Mouse (Mus musculus): ENCODE results near the gene Mypn. TPM values are rescaled to one million over a fixed set of nuclear protein-coding genes. Genes with fewer than 3 reads are reported as not detected.

The Mypn gene
- polyA plus RNA-seq, 1 experiment, result 2.6 TPM

DNA sequence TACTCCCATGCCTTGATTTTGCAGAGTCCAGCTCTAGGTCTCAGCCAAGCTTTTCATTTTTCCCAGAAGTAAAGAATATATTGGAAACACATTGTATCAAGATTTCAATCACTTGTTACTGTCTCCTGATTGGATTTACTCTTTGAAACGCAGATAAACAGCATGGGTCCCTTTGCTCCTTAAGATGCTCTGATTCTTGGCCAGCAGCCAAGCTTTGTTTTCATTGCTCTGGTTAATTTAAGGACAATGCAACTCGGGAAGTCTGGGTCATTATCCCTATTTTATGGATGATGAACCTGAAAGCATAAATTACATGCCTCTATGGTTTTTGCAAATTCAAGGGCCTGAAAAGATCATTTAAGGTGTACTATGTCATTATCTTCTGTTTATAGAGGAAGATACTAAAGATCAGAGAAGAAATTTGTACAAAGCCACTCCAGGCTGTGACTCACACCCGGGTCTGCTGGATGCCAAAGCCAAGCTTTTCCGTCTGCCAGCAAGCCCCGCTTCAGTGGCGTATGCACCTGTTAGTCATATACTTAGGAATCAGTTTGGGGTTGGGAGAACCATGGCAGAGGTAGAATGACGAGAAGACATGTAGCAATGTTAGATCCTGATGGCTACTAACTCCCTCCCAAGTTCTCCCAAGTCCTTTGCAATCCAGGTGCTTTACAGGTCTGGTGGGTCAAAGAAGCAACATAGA is 17.5 kb upstream of the Mypn start:
- 63% methylated on average over 7 of the region's 7 CpGs for WGBS
- no peak for TF ChIP-seq CTCF (IDR thresholded peaks at IDR 0.05; ENCODE audit: insufficient read depth, low read length)
- no peak for TF ChIP-seq POLR2A (IDR thresholded peaks at IDR 0.05; ENCODE audit: borderline replicate concordance, extremely low read depth, low read depth, low read length)
- no peak for DNase-seq
- Histone ChIP-seq H3K4me3 (replicated peaks; ENCODE audit: extremely low read depth, low read depth, low read length) (no peak overlapping the region), H3K4me1 (ENCODE audit: control insufficient read depth, insufficient read depth, low read length) (no peaks in the 10 kb centered on the region)

DNA sequence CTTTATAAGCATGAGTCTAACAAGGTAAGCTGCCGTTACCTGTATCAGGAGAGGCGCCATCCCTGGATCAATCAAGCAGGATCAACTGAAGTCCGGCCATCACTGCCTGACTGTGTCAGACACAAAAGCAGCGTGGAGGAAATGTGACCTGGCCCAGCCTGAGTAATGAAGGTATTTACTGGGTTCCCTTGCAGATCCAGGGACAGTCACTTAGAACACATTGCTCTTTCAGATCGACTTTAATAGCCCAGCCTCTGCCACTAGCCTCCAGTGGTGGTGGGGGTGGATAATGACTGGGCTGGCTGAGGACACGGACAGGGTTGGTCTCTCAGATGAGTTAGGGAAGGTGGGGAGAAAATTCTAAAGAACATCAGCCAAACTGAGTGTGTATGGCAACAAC is 5.1 kb upstream of the Mypn start:
- no peak for DNase-seq
- no peak overlapping the region for H3K4me3 ChIP-seq (replicated peaks; ENCODE audit: extremely low read depth, low read depth, low read length)
- no peak for TF ChIP-seq POLR2A (IDR thresholded peaks at IDR 0.05; ENCODE audit: borderline replicate concordance, extremely low read depth, low read depth, low read length)
- TF ChIP-seq CTCF (IDR thresholded peaks at IDR 0.05; ENCODE audit: insufficient read depth, low read length), result no peak
- 66% methylated on average over 6 of the region's 6 CpGs for WGBS
- H3K4me1 ChIP-seq (ENCODE audit: control insufficient read depth, insufficient read depth, low read length), result no peaks in the 10 kb centered on the region

DNA sequence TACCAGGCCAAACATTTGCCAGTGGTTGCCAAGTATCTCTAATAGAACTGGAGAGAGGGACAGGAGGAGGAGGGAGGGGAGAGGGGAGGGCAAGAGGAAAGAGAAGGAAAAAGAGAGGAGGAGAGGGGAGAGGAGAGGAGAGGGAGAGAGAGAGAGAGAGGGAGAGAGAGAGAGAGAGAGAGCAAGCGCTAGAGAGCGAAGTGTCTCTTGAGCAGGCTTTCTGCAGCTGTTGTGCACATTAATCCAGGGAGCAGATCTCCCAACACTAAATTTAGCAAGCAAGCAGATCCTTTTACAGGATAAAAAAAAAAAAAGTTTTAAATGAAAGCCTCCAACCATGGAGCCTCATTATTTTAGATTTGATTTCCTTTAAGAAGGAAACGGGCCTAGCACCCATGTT is 750 bp downstream of the Mypn start:
- no peak for DNase-seq
- 75% methylated on average over 3 of the region's 3 CpGs for WGBS
- no peak overlapping the region for H3K4me3 ChIP-seq (replicated peaks; ENCODE audit: extremely low read depth, low read depth, low read length)
- no peaks in the 10 kb centered on the region for H3K4me1 ChIP-seq (ENCODE audit: control insufficient read depth, insufficient read depth, low read length)
- TF ChIP-seq CTCF (IDR thresholded peaks at IDR 0.05; ENCODE audit: insufficient read depth, low read length) (no peak), POLR2A (IDR thresholded peaks at IDR 0.05; ENCODE audit: borderline replicate concordance, extremely low read depth, low read depth, low read length) (no peak)

DNA sequence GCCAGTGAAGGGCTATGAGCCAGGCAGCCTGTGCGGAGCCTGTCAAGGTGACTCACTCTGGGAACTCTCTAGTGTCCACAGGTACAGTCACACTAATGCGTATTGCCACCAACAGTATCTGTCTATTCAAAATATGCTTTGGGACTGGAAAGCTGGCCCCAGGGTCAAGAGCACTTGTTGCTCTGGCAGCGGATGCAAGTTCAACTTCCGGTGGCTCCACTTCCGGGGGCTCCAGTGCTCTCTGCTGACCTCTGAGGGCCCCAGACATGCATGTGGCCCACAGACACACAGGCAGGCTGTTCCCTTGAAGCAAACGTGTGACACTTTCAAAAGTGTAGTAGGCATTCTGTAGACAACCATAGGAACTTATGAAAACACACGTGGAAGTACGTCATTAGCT is 2.2 kb downstream of the Mypn start:
- TF ChIP-seq CTCF (IDR thresholded peaks at IDR 0.05; ENCODE audit: insufficient read depth, low read length) (no peak), POLR2A (IDR thresholded peaks at IDR 0.05; ENCODE audit: borderline replicate concordance, extremely low read depth, low read depth, low read length) (no peak)
- 63% methylated on average over 8 of the region's 8 CpGs for WGBS
- DNase-seq, result no peak
- Histone ChIP-seq H3K4me1 (ENCODE audit: control insufficient read depth, insufficient read depth, low read length) (no peaks in the 10 kb centered on the region), H3K4me3 (replicated peaks; ENCODE audit: extremely low read depth, low read depth, low read length) (no peak overlapping the region)

DNA sequence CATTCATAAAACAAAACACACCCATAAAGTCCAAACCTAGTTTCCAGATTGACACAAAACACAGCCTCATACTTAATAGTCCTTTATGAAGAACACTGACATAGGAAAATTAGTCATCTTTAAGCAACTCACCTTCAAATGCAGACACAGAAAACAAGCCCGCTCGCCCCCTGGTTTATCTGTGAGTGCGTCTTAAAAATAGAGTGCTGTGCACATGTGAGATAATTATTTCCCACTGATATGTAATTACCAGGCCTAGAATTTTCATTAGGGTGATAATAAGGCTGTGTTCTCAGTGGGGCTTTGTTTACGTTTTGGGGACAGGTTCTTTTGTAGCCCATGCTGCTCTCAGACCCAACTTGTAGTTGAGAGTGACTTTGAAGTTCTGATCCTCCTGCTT is 4.7 kb downstream of the Mypn start:
- 90% methylated on average over 4 of the region's 4 CpGs for WGBS
- DNase-seq, result no peak
- TF ChIP-seq POLR2A (IDR thresholded peaks at IDR 0.05; ENCODE audit: borderline replicate concordance, extremely low read depth, low read depth, low read length), result no peak
- no peak for TF ChIP-seq CTCF (IDR thresholded peaks at IDR 0.05; ENCODE audit: insufficient read depth, low read length)
- Histone ChIP-seq H3K4me3 (replicated peaks; ENCODE audit: extremely low read depth, low read depth, low read length) (no peak overlapping the region), H3K4me1 (ENCODE audit: control insufficient read depth, insufficient read depth, low read length) (no peaks in the 10 kb centered on the region)

DNA sequence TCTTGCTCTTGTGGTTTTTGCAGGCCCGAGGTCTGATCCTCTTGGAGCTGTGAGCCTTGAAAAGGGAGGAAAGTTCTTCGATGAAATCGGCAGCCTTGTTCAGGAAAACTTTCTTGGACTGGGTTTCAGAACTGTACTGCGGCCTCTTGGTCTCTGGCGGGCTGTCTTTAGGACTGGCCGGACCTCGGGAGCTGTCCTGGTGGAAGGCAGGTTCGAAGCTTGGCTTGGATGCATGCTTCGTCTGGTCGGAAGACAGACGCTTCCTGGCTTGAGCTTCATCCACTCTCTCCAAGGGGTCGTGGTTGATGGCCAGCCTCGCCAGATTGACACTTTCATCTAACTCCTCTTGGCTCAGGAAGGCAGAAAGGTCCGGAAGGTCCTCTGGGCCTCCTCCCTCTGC is 11.0 kb downstream of the Mypn start:
- Histone ChIP-seq H3K4me3 (replicated peaks; ENCODE audit: extremely low read depth, low read depth, low read length) (no peak overlapping the region), H3K4me1 (ENCODE audit: control insufficient read depth, insufficient read depth, low read length) (no peaks in the 10 kb centered on the region)
- 83% methylated on average over 14 of the region's 14 CpGs for WGBS
- TF ChIP-seq CTCF (IDR thresholded peaks at IDR 0.05; ENCODE audit: insufficient read depth, low read length) (no peak), POLR2A (IDR thresholded peaks at IDR 0.05; ENCODE audit: borderline replicate concordance, extremely low read depth, low read depth, low read length) (no peak)
- DNase-seq, result no peak

DNA sequence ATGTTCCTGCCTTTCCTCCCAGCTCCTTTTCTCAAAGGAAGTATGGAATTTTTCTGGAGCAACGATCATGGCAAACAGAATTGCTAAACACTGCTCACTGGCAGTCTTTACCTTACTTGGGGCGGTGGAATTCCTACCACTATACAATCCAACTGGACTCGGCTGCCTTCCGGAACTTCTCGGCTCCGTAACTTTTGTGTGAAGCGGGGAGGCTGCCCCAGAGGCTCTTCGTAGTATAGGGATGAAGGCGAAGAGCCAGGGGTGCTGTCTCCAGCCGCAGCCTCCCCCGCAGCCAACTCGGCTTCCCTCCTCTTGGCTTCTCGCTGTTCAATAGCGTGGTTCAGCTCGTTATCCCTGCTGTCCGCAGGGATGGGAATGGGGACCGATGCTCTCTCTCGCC is 11.5 kb downstream of the Mypn start:
- DNase-seq, result no peak
- Histone ChIP-seq H3K4me3 (replicated peaks; ENCODE audit: extremely low read depth, low read depth, low read length) (no peak overlapping the region), H3K4me1 (ENCODE audit: control insufficient read depth, insufficient read depth, low read length) (no peaks in the 10 kb centered on the region)
- TF ChIP-seq POLR2A (IDR thresholded peaks at IDR 0.05; ENCODE audit: borderline replicate concordance, extremely low read depth, low read depth, low read length) (no peak), CTCF (IDR thresholded peaks at IDR 0.05; ENCODE audit: insufficient read depth, low read length) (no peak)
- WGBS, result 74% methylated on average over 18 of the region's 18 CpGs

DNA sequence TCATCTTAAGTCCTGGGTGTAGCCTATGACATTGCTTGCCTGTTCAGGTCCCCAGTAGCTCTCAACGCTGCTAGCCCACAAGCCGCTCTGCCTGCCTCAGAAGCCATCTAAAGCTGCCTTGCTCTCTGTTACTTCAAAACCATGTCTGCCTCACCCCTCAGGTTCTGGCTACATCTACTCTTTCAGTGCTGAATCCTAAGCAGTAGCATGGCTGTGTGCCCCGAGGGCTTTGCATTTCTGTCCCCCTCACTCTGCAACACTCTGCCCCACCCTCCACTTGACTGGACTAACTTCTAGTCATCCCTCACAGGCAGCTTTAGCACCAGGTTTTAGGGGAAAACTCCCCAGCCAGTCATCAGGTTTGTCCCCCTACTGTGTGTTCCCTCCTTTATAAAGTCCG is 19.3 kb downstream of the Mypn start:
- no peak for DNase-seq
- Histone ChIP-seq H3K4me3 (replicated peaks; ENCODE audit: extremely low read depth, low read depth, low read length) (no peak overlapping the region), H3K4me1 (ENCODE audit: control insufficient read depth, insufficient read depth, low read length) (no peaks in the 10 kb centered on the region)
- WGBS, result 81% methylated on average over 4 of the region's 4 CpGs
- no peak for TF ChIP-seq CTCF (IDR thresholded peaks at IDR 0.05; ENCODE audit: insufficient read depth, low read length)
- no peak for TF ChIP-seq POLR2A (IDR thresholded peaks at IDR 0.05; ENCODE audit: borderline replicate concordance, extremely low read depth, low read depth, low read length)

DNA sequence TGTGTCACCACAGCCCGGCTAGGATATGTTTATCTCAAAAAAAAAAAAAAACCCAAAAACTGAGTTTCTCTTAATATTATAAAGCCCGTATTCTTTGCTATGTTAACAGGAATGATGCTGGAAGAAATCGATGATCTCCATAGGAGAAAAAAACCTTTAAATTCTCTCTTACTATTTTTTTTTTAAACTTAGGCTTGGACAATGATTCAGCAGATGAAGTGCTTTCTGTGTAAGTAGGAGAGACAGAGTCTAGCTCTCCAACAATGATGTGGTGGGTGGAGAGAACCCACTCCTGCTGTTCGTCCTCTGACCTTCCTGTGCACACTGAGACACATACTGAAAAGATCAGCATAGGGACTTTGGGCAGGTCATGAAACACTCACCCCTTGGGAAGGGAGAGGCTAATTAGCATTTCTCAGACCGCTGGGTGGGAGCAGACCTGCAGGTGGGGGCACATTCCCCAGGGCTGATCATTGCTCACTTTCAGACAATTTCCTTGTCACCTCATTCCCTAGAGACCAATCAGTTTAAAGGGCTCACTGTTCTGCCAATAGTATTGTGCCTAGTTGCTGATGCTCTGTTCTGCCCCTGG is 21.5 kb downstream of the Mypn start:
- TF ChIP-seq CTCF (IDR thresholded peaks at IDR 0.05; ENCODE audit: insufficient read depth, low read length) (no peak), POLR2A (IDR thresholded peaks at IDR 0.05; ENCODE audit: borderline replicate concordance, extremely low read depth, low read depth, low read length) (no peak)
- Histone ChIP-seq H3K4me3 (replicated peaks; ENCODE audit: extremely low read depth, low read depth, low read length) (no peak overlapping the region), H3K4me1 (ENCODE audit: control insufficient read depth, insufficient read depth, low read length) (no peaks in the 10 kb centered on the region)
- DNase-seq, result no peak
- WGBS, result 72% methylated on average over 5 of the region's 5 CpGs

DNA sequence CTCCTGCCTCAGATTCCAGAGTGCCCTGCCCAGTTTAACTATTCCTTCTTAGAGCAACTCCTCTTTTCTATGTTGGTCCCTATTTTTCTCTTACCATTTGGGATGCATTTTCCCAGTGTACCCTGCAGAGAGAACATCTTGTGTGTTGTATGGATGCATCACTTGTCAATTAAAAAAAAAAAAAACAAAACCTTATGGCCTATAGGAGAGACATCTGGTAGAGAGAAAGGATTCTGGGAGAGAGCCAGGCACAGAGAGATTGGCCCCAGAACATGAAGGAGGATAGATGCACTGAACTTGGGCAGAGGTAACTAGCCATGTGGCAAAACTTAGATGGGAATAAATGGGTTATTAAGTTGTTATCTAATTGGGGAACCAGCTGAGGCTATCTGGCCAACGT is 22.6 kb downstream of the Mypn start:
- Histone ChIP-seq H3K4me1 (ENCODE audit: control insufficient read depth, insufficient read depth, low read length) (no peaks in the 10 kb centered on the region), H3K4me3 (replicated peaks; ENCODE audit: extremely low read depth, low read depth, low read length) (no peak overlapping the region)
- 35% methylated on average over 1 of the region's 1 CpGs for WGBS
- no peak for DNase-seq
- TF ChIP-seq POLR2A (IDR thresholded peaks at IDR 0.05; ENCODE audit: borderline replicate concordance, extremely low read depth, low read depth, low read length), result no peak
- TF ChIP-seq CTCF (IDR thresholded peaks at IDR 0.05; ENCODE audit: insufficient read depth, low read length), result no peak

All from lung, adult 2 months (tissue).